Mouse (Mus musculus): ENCODE measurements around the gene Ascc3. TPM values are rescaled to one million over a fixed set of nuclear protein-coding genes. Genes with fewer than 3 reads are reported as not detected.

Gene Ascc3
- total RNA-seq, 4 experiments from 2014 or later = 22.7 to 37.7 (median 29.3) TPM

- DNase-seq (ENCODE audit: low spot score in 2 of 2) = no peak
These were observed 170.5 kb downstream of the Ascc3 start for GRCm38 (mm10) chr10:50762984-50763383.

DNA sequence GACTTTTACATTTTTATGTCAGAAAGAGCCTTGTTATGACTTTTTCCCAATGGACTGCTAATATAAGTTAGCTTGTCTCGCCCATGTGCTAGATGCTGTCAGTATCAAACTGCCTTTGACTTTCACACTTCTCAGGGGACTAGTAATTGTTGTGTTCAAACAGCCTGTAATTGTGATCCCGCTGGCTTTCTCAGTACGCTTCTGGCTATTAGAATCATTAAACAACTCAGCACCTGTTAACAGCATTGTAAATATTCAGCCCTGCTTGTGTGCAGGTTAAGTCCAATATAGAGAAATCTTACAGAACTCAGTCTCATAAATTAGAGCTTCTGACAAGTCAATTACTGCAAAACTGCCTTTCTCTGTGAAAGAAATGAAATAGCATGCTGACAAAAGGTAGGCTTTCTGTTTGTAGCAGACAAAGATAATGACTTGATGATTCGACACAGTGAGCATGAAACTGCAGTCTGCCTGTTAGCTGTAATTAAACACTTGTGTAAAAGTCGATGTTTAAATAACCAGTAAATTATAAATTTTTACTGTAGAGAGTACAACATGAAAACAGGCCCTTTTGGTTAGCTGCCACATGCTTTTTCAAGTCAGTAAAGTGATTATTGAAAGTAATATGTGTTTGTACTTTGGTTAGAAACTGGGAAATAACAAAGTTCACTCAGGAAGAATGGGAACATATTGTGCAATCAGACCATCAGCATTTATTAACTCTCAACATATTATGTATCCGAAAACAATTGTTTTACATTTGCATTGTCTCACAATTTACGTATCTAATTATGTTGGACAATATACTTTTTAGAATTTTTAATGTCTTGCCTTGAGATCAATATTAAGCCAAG is 171.2 kb downstream of the Ascc3 start:
- no peak for DNase-seq (ENCODE audit: low spot score in 2 of 2)

DNA sequence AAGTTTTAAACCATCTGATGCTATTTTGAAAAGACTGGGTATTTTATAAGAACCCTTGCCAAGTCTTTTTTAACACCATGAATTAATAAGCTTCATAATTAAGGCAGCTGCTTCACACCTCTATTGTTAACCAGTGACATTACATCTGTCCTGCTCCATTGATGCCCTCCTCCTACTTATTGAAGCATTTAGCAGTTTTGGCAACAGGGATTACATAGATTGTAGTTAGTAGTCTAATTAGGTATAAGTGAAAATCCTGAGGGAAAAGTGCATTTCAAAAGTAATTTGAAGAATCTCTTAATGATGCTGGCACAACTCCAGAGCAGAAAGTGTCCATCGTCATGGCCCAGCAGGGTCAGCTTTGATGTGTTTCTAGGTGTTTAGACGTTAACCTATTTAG is 180.3 kb downstream of the Ascc3 start:
- DNase-seq (ENCODE audit: low spot score in 2 of 2) = no peak

DNA sequence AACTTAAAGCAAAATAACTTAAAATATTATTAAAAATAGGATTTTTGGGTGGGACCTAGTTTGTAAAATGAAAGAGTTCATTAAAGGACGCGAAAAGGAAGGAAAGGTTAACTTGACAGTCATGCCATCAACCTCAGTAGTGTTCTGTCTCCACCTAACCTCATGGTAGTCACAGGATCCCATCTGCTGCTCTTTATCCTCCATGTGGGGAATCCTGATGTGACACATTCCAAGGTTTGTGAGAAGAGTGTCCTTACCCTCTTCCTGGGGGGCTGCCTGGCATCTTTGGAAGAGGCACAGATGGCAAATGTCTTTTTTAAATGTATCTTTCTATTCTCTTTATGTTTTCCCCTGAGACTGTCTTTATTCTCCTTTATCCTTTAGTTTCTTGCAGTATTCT is 181.4 kb downstream of the Ascc3 start:
- DNase-seq (ENCODE audit: low spot score in 2 of 2) = no peak

DNA sequence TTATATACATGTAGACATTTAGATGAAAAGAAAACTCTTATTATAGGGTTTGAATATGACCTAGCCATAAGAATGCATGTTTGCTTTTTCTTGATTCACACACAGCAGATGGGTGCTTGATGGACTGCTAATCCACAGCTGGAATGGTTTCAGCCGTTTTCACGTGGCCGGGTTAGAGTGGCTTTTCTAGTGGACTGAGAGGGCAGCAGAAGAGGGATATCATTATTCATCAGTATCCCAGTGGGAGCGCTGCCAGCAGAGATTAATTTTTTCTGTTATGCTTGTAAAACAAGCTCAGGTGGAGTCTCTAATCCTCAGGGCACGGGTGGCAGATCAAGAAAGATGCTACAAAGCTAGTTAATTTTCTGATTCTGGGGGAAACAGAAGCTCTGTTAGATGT is 200.4 kb downstream of the Ascc3 start:
- no peak for DNase-seq (ENCODE audit: low spot score in 2 of 2)

GRCm38 (mm10) chr10:50801594-50801993 is 209.1 kb downstream of the Ascc3 start:
- no peak for DNase-seq (ENCODE audit: low spot score in 2 of 2)

GRCm38 (mm10) chr10:50802380-50802779 is 209.9 kb downstream of the Ascc3 start:
- DNase-seq (ENCODE audit: low spot score in 2 of 2) = no peak

DNA sequence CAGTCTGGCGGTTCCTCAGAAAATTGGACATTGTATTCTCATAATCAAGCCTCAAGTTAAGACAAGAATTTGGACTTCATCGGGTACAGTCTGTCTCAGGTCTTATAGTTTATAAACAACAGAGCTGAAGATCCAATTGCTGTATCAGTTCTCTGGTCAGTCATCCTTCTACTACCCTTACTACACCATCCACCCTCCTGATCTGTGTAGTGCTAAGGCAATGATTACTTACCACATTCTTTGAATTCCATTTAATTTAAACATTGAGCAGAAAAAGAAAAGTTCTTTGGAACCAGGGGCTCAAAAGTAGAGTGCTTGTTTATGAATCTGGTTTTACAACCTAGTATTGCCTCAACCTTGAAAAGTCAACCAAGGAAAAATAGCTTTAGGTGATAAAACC is 213.7 kb downstream of the Ascc3 start:
- DNase-seq (ENCODE audit: low spot score in 2 of 2) = no peak

GRCm38 (mm10) chr10:50822363-50822762 is 229.9 kb downstream of the Ascc3 start:
- no peak for DNase-seq (ENCODE audit: low spot score in 2 of 2)

DNA sequence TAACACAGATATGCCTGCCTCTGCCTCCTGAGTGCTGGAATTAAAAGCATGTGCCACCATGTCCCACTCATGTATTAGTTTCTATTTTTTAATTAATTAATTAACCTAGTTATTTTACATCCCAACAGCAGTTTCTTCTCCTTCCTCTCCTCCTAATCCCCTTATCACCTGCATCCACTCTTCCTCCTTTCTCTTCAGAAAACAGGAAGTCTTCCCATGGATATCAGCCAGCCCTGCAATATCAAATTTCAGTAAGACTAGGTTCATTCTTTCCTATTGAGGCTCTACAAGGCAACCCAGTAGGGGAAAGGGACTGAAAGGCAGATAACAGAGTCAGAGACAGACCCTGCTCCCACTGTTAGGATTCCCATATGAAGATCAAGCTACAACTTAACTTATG is 234.4 kb downstream of the Ascc3 start:
- DNase-seq (ENCODE audit: low spot score in 2 of 2) = no peak

GRCm38 (mm10) chr10:50834533-50834932 is 242.1 kb downstream of the Ascc3 start:
- no peak for DNase-seq (ENCODE audit: low spot score in 2 of 2)

- DNase-seq (ENCODE audit: low spot score in 2 of 2) = no peak
These were observed 250.9 kb downstream of the Ascc3 start for GRCm38 (mm10) chr10:50843363-50843762.

- no peak for DNase-seq (ENCODE audit: low spot score in 2 of 2)
These were observed 275.7 kb downstream of the Ascc3 start for GRCm38 (mm10) chr10:50868202-50868601.

GRCm38 (mm10) chr10:50876952-50877351 is 284.5 kb downstream of the Ascc3 start:
- no peak for DNase-seq (ENCODE audit: low spot score in 2 of 2)

GRCm38 (mm10) chr10:50881476-50882069 is 289.1 kb downstream of the Ascc3 start:
- DNase-seq (ENCODE audit: low spot score in 2 of 2) = no peak

- no peak for DNase-seq (ENCODE audit: low spot score in 2 of 2)
These were observed 289.9 kb downstream of the Ascc3 start for GRCm38 (mm10) chr10:50882366-50882765.

DNA sequence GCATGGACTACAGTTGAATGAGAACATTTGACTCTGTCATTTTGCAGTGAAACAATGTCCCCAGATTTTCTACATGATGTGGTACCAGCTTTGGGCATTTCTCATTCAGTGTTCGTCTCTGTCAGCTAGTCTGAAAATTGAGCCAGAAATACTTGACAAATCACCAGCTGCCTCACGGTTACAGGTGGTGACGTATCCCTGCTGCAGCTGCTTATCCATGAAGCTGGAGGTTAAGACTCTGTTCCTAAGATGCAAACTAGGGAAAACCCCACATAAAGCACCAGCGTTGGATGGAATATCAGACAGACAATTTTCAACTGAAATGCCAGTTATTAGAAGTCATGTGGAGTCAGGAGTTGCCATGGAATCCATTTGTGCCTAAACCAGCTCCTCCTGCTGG is 293.8 kb downstream of the Ascc3 start:
- DNase-seq (ENCODE audit: low spot score in 2 of 2) = no peak

GRCm38 (mm10) chr10:50890621-50891020 is 298.2 kb downstream of the Ascc3 start:
- no peak for DNase-seq (ENCODE audit: low spot score in 2 of 2)

DNA sequence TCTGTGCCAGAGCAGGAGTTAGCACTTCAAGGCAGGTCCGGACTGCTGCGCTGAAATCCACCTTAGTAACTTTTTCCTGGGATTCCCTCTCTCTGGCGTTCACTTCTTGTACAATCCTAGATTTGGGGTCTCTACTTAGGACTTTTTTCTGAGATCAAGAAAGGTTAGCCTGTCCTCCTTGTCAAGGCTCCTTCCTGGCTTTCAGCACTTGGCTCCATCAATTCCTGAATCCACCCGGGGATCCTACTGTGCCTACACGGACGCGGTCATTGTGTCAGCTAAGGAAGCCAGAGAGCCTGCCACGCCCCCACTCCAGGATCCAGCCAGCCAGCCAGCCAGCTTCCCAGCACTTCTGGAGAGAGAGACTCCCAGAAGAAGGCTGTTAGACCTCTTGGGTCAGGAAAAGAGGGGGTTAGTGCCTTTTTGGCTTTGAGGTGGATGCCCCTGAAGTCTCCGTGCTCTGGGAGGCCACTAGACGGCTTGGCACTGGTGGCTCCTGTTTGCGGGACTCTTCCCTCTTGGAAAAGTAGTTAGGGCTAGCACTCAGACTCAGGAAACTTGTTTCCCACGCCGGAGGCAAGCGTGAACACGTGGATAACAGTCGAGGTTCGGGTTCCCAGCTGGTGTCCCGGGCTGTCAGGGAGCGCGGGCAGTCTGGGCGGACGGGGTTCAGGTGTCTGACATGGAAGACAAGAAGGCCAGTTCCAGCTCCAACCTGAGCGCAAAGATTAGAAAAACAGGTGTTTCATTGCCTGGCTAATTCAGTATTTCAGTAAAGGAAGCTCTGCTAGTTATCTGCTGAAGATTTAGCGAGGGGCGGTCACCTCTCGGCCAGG is 299.6 kb downstream of the Ascc3 start:
- no peak for DNase-seq (ENCODE audit: low spot score in 2 of 2)

GRCm38 (mm10) chr10:50892751-50893320 is 300.4 kb downstream of the Ascc3 start:
- no peak for DNase-seq (ENCODE audit: low spot score in 2 of 2)

- no peak for DNase-seq (ENCODE audit: low spot score in 2 of 2)
These were observed 301.1 kb downstream of the Ascc3 start for GRCm38 (mm10) chr10:50893546-50893945.
